Mouse (Mus musculus) stomach, postnatal 0 days (tissue): ENCODE data around the gene Cyp3a25.
"Not testable (repeated sequence)": the region's sequence is repeated elsewhere in the genome, so short reads cannot be mapped to it uniquely, and the experiment has no call there.

Source experiments
- CTCF ChIP-seq: IDR thresholded peaks from 2 replicates; pipeline ENCODE4 v1.5.1; 2016; ENCODE audit warnings: antibody characterized with exemption, low read depth, mild to moderate bottlenecking, moderate library complexity
- EP300 ChIP-seq: optimal IDR thresholded peaks from 2 replicates; pipeline ENCODE3; 2016; ENCODE audit warnings: antibody characterized with exemption

DNA sequence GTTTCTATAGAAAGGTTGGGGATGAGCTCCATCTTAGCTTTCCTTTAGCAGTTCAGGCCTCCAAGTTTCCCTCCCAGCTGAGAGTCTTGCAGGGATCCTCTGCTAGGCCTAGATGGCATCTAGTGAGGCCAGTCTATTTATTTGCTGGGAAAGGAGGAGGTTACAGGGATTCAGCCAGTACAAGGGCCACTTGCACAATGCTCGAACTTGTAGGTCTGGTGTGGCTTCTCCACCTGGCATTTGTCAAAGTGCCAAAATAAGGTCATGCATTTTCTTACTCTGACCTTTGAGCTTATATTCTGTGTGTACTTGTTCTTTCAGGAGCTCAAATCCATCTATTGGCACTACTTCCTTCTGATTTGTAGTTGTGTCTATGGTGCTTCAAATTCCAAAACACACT, at the start of gene Cyp3a25:
- TF ChIP-seq EP300, CTCF: not testable (repeated sequence)
